Mouse (Mus musculus) E14TG2a.4 (cell line): Measurements from ENCODE around the gene Cbl.

ENCODE experiments used
- H3K27me3 ChIP-seq: 2 replicates; pipeline ENCODE4 v1.6.1; 2014; ENCODE audit warnings: low read length, control low read depth; ENCODE audit not compliant: insufficient read depth
- H3K36me3 ChIP-seq: 2 replicates; pipeline ENCODE4 v1.6.1; 2014; ENCODE audit warnings: low read length, control low read depth; ENCODE audit not compliant: insufficient read depth
- H3K4me1 ChIP-seq: replicated peaks from 2 replicates; pipeline ENCODE4 v1.6.1; 2014; ENCODE audit warnings: low read depth, low read length, control low read depth
- H3K4me3 ChIP-seq: replicated peaks from 2 replicates; pipeline ENCODE4 v1.5.1; 2014; ENCODE audit warnings: mild to moderate bottlenecking, low read length
- H3K9me3 ChIP-seq: 2 replicates; pipeline ENCODE4 v1.6.1; 2014; ENCODE audit warnings: low read length, control low read depth
- CTCF ChIP-seq: conservative IDR thresholded peaks from 2 replicates; pipeline ENCODE4 v1.5.1; 2014; ENCODE audit warnings: low read length
- NANOG ChIP-seq: IDR thresholded peaks from 2 replicates; pipeline ENCODE4 v1.6.1; 2014; ENCODE audit warnings: borderline replicate concordance, low read length, mixed read lengths
- POU5F1 ChIP-seq: IDR thresholded peaks from 2 replicates; pipeline ENCODE4 v1.6.1; 2014; ENCODE audit warnings: low read length, borderline replicate concordance

The Cbl gene

GRCm38 (mm10) chr9:44261388-44261787 lies 27.5 kb upstream of the Cbl start:
- TF ChIP-seq POU5F1 (no peak), NANOG (no peak)
- peaks cover 46% of the 10 kb centered on the region for H3K4me1 ChIP-seq
- H3K9me3 ChIP-seq = no peaks in the 10 kb centered on the region
- 0 out of 2 replicates have a peak, but pooled peaks cover 12% of the 10 kb centered on the region for H3K27me3 ChIP-seq
- no peak overlapping the region for H3K4me3 ChIP-seq
- H3K36me3 ChIP-seq = no peaks in the 10 kb centered on the region

GRCm38 (mm10) chr9:44259014-44259413 lies 25.2 kb upstream of the Cbl start:
- Histone ChIP-seq H3K4me1 (peaks cover 35% of the 10 kb centered on the region), H3K27me3 (0 out of 2 replicates have a peak, but pooled peaks cover 7% of the 10 kb centered on the region), H3K9me3 (no peaks in the 10 kb centered on the region), H3K4me3 (no peak overlapping the region), H3K36me3 (no peaks in the 10 kb centered on the region)
- TF ChIP-seq NANOG (no peak), CTCF (no peak), POU5F1 (no peak)

- Histone ChIP-seq H3K36me3 (no peaks in the 10 kb centered on the region), H3K9me3 (no peaks in the 10 kb centered on the region), H3K4me1 (peaks cover 36% of the 10 kb centered on the region), H3K27me3 (peaks cover 23% of the 10 kb centered on the region), H3K4me3 (0 out of 2 replicates have a peak overlapping the region, but pooled peaks have one; percentile 17)
- TF ChIP-seq NANOG (no peak), POU5F1 (no peak), CTCF (no peak)
Observed at GRCm38 (mm10) chr9:44256213-44256612, 22.4 kb upstream of the Cbl start.

GRCm38 (mm10) chr9:44255136-44255521 lies 21.3 kb upstream of the Cbl start:
- TF ChIP-seq POU5F1 (no peak), NANOG (no peak), CTCF (no peak)
- Histone ChIP-seq H3K9me3 (no peaks in the 10 kb centered on the region), H3K4me1 (peaks cover 42% of the 10 kb centered on the region), H3K27me3 (peaks cover 26% of the 10 kb centered on the region), H3K4me3 (no peak overlapping the region), H3K36me3 (no peaks in the 10 kb centered on the region)

- H3K4me1 ChIP-seq = peaks cover 47% of the 10 kb centered on the region
- no peaks in the 10 kb centered on the region for H3K9me3 ChIP-seq
- TF ChIP-seq POU5F1 (no peak), NANOG (no peak), CTCF (no peak)
- peaks cover 31% of the 10 kb centered on the region for H3K27me3 ChIP-seq
- H3K36me3 ChIP-seq = no peaks in the 10 kb centered on the region
- no peak overlapping the region for H3K4me3 ChIP-seq
Observed at GRCm38 (mm10) chr9:44254508-44255135, 20.8 kb upstream of the Cbl start.

GRCm38 (mm10) chr9:44253441-44253840 lies 19.6 kb upstream of the Cbl start:
- H3K4me1 ChIP-seq = peaks cover 59% of the 10 kb centered on the region
- peaks cover 42% of the 10 kb centered on the region for H3K27me3 ChIP-seq
- TF ChIP-seq NANOG (no peak), CTCF (no peak), POU5F1 (no peak)
- H3K36me3 ChIP-seq = no peaks in the 10 kb centered on the region
- no peaks in the 10 kb centered on the region for H3K9me3 ChIP-seq
- peak overlapping the region; percentile 46 for H3K4me3 ChIP-seq

GRCm38 (mm10) chr9:44251314-44251713 lies 17.5 kb upstream of the Cbl start, which contains the start of gene Pdzd3:
Pdzd3 (minus strand) TSS chr9:44251471.
- H3K9me3 ChIP-seq = no peaks in the 10 kb centered on the region
- TF ChIP-seq CTCF = no peak
- TF ChIP-seq NANOG = no peak
- H3K4me3 ChIP-seq = peak within 1 kb of the TSS; percentile 55; the same call in 1 of the 2 replicates
- H3K27me3 ChIP-seq = peaks cover 54% of the 10 kb centered on the region
- peaks cover 61% of the 10 kb centered on the region for H3K4me1 ChIP-seq
- no peaks in the 10 kb centered on the region for H3K36me3 ChIP-seq

- H3K4me3 ChIP-seq = peak overlapping the region; percentile 55; the same call in 1 of the 2 replicates
- peaks cover 58% of the 10 kb centered on the region for H3K4me1 ChIP-seq
- H3K36me3 ChIP-seq = no peaks in the 10 kb centered on the region
- H3K27me3 ChIP-seq = peaks cover 54% of the 10 kb centered on the region
- H3K9me3 ChIP-seq = no peaks in the 10 kb centered on the region
- no peak for TF ChIP-seq CTCF
- TF ChIP-seq NANOG = no peak
- TF ChIP-seq POU5F1 = no peak
Observed at GRCm38 (mm10) chr9:44250445-44250844, 16.6 kb upstream of the Cbl start.
